Mouse (Mus musculus): ENCODE data around the gene 2510002D24Rik.
"Not testable (repeated sequence)": the region's sequence is repeated elsewhere in the genome, so short reads cannot be mapped to it uniquely, and the experiment has no call there.

The 2510002D24Rik gene

DNA sequence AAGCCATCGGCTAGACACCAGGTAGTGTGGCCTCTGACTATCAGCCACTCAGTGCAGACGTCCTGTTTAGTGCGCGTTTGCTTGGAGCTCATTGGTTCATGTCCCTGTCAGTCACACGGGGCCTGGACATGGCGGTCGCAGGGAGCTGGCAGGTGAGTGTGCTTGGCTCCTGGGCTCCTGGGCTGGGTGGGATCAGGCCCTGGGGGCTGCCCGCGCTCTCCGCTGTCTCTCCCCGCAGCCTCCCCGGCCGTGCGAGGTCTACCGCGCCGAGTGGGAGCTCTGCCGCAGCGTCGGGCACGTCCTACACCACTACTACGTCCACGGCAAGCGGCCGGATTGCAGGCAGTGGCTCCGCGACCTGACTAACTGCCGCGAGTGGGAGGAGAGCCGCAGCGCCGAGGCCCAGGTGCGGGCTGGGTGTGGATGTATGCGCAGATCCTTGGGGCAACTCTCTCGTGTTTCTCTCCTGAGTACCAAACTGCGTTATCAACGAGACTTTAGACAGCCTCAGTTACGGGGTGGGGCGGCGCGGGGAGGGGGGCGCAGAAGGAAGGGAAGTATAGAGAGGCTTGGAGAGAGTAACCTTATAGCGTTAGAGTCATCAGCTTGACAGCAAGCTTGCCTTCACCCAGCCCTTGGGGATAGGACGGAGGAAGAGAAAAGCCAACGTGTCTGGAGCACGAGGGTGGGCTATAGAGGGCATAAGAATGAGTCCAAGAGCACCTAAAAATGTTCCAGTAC lies at the start of gene 2510002D24Rik, which contains the start of gene Gm28539:
Gene 2510002D24Rik, plus strand, starts transcription at position 111 of the 741 bp plus-strand sequence.
Gene Gm28539, plus strand, starts transcription at position 117 of the 741 bp plus-strand sequence.
- peak; percentile 92 for DNase-seq

DNA sequence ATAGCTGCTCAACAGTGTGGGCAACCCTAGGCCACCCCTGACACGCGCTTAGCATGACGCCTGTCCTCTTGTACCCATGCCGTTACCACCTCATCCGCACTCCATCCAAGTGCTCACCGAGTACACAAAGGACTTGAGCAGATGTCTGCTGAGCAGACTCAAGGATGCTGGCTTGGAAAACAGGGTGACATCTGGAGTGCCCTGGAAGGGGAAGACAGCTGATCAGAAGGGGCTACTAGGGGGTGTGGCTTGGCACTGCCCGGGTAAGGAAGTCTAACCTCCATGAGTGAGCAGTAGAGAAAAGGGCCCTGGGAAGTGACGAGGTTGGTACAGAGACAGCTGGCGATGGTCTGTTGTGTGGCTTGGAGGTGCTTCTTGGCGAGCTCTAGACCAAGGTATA lies 49.7 kb upstream of the 2510002D24Rik start:
- DNase-seq: no peak

DNA sequence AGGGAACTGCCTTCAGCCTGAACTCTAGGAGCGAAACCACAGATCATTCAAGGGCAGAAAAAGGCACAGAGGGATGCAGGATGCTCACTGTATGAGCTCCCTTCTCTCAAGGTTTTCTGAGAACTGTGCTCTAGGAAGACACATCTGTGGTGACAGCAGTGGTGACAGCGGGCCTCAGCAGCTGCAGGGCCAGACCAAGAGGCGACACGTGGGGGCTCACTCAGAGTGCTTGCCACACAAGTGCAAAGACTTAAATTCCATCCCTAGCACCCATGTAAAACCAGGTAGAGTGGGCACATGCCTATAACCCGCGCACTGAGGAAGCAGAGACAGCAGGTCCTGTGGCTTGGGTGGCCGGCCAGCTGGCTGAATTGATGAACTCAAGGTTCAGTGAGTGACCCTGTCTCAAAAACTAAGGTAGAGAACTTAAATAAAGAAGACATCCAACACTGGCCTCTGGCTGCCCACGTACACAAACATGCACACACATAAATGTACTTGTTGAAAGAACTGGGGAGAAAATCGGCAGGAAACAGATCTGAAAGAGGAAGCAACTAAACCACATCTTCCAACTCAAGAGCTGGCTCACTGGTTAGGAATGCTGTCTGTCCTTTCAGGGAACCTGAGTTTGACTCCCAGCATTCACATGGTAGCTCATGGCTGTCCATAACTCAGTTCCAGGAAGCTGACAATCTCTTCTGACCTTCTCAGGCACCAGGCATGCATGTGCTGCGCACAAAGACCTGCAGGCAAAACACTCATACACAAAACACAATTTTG lies 47.6 kb upstream of the 2510002D24Rik start:
- no peak for DNase-seq

DNA sequence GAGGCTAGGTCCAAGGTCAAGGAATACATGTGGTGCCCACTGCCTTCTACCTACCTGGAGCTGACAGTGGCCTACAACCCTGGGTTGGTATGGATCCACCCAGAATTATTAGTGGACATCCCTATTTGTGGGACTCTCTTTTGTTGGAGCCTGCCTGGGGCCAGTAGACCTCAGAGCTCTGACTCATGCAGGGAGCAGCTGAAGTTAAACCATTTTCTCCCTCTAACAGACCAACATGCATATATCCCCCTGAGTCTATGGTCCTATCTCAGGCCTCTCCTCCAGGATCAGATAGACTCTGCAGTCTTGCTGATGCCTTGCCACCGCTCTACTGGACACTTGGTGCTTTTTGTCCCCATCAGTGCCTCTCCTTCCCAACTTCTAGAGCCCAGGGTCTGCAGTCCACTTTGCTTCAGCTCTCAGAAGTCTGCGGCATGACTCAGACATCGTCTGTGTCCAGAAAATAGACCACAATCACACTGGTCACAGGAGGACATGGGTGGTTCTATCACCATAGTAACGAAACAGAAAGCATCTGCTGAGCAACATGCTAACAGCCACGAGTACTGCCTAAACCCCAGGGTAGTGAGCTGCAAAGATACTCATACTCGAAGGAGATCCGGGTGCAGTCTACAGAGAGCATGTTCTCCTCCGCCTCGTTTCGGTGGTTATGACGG lies 41.0 kb upstream of the 2510002D24Rik start:
- DNase-seq: no peak

DNA sequence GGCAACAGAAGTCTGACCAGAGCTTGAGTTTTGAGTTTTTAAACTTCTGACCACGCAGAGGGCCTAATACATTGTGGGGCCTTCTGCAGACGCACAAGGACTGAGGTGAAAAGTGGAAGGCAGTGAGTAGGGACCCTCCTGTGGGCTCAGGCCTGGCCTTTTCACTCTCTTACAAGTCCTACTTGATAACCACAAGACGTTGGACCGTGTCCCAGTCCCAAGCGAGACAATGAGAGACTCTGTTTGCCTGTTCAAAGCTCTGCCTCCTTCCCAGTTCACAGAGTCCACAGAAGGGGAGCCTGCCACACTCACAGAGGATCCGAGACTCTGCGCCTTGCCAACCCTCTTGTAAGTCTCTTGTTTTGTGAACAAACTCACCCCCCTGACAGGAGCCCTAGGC lies 39.7 kb upstream of the 2510002D24Rik start:
- no peak for DNase-seq

DNA sequence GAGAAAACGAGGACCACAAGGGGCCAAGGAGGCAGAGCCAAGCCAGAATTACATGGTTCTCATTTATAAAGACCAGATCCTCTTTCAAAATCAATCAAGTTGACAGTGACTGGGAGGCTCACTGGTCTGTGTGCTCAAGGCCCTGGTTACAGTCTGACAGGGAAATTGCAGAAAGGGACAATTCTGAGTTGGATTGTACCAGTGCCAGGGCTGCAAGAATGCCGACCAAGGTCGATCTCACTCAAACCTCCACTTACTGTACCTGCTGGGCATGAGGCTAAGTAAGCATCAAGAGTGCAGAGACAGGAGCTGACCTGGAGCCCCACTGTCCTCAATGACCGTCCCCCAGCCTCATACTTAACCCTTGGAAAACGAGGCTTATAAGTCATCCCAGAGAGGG lies 38.2 kb upstream of the 2510002D24Rik start:
- DNase-seq: no peak

DNA sequence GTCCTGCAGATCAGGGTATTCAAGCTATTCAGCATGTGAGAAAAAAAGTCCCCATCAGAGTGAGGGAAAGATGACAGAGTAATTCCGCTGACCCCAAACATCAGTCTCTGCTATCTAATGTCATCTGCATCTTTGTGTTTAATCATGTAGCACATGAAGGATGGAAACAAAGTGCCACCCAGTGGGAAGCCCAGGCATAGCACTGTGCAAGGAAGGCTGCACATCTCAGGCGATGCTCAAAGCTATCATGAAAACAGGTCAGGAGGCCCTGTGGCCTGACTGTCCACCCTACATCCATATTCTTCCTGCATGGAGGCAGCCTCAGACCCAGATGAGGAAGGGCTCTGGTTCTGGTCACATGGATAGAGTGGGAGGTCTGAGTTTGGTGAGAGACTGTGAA lies 37.5 kb upstream of the 2510002D24Rik start:
- no peak for DNase-seq

DNA sequence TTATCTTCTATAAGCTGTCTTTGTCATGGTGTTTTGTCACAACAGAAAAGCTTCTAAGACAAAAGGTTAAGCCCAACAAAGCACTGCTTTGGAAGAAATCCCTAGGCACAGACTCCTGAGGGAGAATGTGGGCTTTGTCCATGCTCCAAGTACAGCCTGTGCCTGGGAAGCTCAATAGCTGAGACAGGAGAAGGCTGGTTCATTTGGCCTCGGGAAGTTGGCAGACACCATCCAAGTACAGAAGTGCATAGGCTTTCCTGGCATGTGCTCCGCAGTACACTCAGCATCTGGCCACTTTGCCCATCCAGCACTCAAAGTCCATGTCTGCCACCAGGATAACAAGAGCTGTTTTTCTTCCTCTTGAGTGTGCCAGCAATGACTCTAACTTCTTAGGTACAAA lies 30.6 kb upstream of the 2510002D24Rik start:
- DNase-seq: no peak

DNA sequence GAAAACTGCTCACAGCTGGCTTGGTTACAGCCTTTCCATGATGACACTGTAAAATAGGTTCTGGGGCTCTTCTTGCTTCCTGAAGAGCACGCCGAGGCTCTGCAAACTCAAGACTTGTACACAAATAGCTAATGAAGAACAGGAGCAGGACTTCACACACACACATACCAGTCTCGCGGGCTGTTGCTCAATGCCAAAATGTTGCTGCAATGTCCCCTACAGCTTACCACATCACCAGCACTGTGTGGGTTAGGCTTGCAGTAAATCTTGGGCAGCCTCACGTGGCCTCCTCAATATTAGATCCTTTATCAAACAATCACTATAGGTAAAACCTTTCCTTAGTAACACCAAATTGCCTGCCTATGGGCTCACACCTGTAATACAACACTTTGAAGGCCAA lies 27.4 kb upstream of the 2510002D24Rik start:
- no peak for DNase-seq

DNA sequence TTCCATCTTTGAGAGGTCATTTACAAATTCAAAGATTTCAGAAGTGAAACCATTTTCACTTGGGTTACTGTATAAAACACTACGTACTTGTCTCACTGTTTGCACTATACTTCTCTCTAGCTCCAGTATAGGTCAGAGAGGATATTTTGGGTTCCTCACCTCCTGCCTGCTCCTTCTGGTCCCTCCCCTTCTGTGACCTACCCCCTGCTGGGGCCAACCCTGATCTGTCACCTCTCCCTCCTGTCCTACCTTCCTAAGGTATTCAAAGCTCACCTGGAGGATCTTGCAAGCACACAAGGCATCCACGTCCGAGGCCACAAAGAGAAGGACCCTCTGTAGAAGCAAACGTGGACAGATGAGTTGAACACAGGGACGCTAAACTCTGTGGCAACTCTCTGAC lies 25.3 kb upstream of the 2510002D24Rik start:
- peak; percentile 47 for DNase-seq

DNA sequence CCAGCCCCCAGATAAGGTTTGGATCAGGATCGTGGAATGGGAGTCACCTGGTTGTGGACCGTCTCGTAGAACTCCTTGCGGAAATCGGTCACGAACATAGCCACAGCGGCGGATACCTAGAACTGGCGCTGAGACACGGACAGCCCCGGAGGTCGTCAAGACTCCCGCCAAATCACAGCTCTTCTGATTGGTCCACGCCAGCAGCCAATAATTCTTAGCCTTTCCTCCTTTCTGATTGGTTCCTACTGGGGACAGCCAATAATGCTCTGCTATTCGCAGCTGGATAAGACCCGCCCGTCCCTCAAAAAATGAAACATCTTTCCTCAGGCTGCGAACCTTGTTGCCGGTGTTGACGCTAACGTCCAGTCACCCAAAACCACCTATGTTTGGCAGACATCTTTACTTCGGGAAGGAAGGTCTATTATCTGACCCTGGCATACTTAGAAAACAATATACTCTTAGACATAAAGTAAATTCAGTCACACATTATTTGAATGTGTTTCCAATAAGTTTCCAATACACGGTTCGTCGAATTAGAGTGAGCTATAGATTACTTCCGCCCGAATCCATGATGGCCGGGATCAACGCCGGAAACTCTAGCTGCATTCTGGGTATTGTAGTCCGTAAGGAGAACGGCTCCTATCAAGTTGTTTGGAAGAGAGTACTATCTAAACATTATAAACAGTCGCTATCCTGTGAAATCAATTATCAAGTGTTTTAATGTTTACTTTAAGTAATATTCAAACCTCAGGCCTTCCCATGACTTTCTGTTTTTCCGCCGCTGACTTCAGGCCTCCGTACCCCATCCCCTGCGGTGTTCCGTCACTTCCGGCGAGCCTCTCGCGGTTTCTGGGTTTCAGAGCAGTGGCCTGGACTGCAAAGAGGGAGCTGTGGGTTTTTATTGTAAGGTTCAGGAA lies 24.7 kb upstream of the 2510002D24Rik start, which contains the start of the genes Ufd1 and Cdc45:
Gene Ufd1, plus strand, starts transcription at position 312 of the 917 bp plus-strand sequence.
Gene Cdc45, minus strand, starts transcription at position 520 of the 917 bp plus-strand sequence.
- DNase-seq: peak; percentile 87

DNA sequence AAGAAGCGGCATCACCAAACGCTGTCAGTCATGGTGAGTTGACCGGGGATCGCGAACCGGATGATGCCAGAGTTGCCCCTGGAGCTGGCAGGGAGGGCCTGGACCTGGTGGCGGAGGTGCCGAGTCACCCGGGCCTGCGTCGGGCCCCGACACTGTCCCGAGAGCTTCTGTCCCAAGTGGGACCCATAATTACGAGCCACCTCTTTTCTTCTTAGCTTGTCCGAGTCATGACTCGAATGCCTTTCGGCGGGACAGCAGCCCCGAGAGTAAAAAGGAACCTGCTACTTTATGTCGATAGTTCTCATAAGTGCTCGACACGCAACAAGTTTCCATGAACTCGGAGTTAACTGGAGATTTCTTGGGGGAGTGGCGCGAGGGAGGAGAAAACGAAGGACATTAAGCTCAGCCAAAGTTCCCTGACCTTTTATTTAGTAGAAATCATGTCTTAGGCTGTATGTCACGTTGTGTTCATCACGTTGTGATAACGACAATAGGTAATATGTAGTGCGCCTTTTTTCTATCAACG lies 23.9 kb upstream of the 2510002D24Rik start:
- no peak for DNase-seq

DNA sequence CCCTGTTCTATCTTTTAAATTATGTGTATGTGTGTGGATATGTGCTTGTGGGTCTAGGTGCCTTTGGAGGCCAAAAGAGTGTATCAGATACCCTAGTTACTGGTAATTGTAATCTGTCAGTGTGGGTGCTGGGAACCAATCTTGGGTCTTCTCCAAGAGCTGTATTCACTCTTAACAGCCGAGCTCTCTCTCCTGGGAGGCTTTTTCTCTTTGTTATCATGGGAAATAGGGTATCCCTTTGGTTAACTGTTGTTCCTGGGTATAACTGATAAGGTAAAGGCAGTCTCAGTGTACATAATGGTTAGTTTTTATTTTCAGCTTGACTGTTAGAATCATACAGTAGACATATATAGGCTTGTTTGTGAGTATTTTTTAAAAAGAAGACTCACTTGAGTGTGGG lies 14.0 kb upstream of the 2510002D24Rik start:
- DNase-seq: no peak

DNA sequence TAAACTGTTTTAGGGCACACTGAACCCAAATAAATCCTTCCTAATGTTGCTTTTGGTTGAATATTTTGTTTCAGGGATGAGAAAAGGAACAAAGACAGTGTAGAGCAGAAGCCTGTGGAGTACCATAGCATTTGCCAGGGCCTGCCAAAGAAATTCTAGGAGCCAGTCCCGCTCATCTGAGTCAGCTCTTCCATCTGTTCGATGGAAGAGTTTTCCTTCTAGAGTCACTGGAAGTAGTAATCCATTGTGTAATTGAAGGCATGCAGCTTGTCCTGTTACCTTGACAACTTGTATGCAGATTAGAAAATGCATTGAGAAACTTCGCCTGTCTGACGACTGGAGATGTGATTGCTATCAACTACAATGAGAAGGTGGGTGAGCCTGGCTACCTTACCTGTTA lies 13.5 kb upstream of the 2510002D24Rik start:
- DNase-seq: no peak

DNA sequence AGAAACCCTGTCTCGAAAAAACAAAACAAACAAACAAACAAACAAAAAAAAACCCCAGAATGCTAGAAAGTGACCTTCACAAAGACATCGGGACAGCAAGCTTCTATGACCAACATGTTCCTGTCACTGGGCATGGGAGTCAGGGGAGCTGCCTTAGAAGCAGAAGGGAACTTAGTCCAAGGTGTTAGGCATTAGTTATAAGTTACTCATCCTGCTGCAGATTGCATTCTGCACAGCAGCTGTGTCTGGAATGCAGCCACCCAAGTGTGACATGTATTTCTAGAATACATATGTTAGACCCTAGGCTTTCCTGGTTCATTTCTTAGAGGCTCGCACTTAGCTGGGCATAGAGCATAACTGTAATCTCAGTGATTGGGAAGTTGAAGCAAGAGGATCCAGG lies 7.7 kb upstream of the 2510002D24Rik start:
- no peak for DNase-seq

DNA sequence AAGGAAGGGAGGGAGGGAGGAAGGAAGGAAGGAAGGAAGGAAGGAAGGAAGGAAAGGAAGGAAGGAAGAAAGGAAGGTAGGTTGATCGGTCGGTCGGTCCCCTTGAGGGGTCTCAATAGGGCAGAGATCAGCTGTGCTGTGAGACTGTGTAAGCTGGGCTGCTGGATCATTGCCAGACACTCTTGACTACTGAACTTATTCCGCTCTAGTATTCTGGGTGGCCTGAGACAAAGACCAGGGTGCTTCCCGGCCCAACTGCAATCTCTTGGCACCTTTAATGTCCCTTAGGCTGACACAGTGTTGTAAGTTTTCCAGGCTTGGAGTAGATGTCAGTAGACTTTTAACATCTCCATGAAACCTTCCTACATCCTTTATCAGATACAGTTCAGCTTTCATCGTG lies 7.3 kb upstream of the 2510002D24Rik start:
- no peak for DNase-seq

DNA sequence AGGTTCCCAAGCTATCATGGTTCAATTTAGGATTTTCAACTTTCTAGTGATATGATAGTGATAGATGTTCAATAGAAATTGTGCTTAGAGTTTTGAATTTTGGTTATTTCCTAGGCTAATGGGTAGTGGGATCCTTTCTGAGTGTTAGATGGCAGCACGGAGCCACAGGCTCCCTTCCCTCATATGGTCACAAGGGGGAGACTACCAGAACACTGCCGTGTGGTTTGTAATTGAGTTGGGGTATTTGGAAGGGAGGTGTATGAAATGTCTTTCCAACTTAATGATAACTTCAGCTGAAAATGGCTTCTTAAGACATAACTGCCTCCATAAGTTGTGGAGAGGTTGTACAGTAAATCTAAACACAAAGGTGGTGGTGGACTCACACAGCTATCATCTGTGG lies 2.9 kb upstream of the 2510002D24Rik start:
- no peak for DNase-seq

DNA sequence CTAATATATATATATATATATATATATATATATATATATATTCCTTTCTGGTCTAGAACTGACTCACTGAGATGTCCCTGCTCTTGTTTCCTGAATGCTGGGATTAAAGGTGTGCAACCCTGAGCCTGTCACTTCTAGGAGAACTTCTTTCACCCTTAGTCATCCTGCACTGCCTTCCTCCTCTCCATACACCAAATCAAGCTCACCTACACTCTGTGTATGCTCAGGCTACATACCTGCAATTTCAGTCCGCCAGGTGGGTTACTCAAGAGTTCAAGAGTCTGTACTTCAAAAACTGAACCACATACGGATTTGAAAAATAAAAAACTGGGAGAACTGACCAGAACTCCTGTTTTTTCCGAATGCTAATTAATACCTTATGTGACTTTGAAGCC lies 308 bp upstream of the 2510002D24Rik start:
- DNase-seq: no peak

DNA sequence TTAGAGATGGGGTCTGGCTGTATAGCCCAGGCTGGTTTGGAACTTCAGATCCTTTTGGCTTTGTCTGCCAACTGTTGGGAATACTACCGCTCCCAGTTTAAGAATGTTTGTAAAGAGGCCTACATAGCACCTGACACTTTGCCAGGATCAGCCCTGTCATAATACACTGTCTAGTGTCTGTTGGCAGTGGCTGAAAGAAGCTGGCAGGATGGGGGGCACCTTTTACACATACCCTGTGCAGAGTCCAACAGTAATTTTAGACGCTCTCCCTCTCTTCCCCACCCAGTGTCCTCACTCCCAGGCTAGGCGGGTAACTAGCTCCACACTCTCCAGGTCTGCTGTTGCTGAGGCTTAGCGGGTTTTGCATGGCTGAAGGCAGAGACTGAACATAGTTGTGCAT lies 2.0 kb downstream of the 2510002D24Rik start:
- DNase-seq: no peak

DNA sequence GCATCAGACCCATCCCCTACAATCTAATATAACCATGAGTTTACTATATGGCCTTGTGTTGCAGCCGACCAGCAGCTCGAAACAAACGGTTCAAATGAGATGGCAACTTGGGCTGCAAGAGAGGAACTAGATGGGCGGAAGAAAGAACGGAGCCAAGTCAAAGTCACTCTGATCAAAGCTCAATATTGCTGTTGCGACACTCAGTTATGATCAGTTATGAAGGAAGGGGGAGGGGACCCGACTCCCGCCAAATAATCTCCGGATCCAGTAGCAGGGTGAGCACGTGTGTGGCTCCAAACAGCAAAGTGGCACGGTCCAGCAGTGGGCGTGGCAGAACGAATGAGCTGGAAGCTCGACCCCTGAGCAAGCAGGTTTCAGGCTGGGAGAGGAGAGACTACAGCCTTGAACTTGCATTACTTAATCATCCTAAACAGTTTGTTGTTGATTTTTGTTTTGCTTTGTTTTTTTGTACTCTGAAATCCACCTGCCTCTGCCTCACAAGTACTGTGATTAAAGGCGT lies 10.0 kb downstream of the 2510002D24Rik start:
- no peak for DNase-seq

DNA sequence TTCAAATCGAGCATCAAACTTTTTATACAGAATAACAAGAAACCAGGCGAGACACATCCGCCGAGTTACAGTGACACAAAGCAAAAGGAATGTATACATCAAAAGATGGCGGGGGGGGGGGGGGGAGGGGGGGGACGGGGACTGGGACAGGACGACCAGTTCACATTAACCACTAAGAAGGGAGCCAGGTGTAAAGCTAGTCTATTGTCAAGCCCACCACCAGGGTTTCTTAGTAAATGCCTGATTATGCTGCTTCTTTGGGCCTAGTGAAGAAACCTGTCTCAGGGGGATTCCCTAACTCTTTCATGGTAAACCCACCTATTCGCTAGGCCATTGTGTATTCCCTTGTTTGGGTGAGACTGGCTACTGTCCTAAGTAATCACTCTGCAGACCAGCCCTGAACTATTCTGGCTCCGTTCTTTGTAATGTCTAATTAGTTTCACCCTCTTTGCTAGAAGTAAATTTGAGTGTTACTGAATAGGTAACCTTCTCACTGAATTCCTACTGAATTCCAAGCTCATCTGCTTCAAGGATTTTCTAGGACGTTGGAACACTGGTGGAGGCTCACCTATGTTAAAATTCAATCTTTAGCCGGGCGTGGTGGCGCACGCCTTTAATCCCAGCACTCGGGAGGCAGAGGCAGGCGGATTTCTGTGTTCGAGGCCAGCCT lies 13.3 kb downstream of the 2510002D24Rik start:
- DNase-seq: not testable (repeated sequence)
